Mouse (Mus musculus): ENCODE results near the gene Lad1.

Gene Lad1

DNA sequence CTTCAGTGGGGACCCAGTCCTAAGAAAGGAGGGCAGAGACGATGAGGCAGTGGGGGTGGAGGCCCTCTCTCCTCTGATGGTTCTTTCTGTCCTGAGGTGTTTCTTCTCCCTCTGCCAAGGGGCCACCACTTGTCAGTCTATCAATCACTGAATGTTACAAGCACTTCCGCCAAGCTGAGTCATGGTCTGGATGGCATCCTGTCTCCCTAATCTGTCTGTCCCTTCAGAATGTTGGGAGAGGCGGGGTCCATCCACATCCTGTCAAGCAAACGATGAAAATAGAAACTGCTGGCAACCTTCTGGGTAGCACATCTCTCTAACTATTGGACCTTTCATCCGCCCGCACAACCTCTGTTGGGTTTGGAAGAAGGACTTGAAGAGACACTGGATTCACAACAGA lies 26.1 kb downstream of the Lad1 start:
- no peak for DNase-seq (ENCODE audit: low spot score in 2 of 2)

DNA sequence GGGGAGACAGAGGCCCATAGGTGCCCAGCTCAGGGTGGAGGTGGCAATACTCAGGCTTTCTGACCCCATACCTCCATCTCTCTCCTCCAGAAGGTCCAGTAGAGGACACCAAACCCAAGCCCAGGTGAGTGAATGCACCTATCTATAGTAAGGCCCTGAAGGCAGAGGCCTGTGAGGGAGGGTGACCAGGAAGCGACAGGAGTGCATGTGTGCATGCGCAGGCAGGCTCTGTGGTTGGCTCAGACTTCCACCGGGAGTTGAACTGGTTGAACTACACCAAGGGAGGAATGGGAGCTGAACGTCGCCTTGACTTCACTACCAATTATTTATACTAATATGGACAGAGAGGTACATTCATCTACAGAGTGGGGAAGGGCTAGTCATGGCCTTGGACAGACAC lies 28.2 kb downstream of the Lad1 start:
- no peak for DNase-seq (ENCODE audit: low spot score in 2 of 2)

DNA sequence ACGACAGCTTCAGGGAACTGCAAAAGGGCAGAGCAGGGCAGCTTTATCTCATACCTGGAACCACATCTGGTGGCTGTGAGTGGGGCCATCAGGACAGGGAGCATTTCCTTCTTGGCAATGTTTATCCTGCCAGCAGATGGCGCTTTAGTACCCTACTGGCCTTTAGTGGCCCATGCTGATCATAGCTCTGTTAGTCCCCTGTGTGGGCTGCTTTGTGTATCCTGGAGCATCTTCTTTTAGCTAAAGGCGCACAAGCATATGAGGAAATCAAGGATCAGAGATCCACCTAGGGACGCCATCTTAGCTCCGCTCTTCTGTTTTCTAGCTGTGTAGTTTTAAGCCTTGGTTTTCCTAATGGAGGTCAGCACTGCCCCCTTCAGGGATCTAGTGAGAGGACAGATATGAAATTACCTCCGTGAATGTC lies 28.8 kb downstream of the Lad1 start:
- peak in 1 of 2 experiments; percentile 18 for DNase-seq (ENCODE audit: low spot score in 2 of 2)

DNA sequence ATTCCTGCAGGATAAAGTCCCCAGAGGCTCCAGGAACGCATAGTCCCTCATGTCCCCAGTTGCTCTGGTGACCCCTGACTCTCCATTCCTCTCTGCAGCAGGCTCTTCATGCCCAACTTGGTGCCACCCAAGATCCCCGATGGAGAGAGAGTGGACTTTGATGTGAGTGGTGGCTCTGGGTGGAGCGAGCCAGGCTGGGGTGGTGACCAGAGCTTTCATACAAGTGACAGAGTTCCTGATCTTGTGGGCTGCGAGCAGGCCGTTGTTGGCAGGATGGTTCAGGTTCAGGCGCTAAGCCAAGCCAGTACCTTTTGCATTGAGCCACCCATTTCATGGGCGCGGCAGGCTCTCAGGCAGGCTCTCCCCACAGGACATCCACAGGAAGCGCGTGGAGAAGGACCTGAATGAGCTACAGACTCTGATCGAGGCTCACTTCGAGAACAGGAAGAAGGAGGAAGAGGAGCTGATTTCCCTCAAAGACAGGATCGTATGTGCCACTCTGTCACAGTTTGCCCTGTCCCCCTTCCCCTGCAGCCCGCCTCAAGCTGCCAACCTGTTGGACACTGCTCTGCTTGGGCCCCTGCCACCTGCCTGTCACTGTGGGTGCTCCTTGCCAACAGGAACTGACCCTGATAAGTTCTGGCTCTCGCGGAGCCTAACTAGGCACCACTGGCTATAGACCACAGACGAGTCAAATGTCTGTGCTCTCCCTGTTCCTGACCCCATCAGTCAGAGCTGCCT lies 29.4 kb downstream of the Lad1 start:
- no peak for DNase-seq (ENCODE audit: low spot score in 2 of 2)

DNA sequence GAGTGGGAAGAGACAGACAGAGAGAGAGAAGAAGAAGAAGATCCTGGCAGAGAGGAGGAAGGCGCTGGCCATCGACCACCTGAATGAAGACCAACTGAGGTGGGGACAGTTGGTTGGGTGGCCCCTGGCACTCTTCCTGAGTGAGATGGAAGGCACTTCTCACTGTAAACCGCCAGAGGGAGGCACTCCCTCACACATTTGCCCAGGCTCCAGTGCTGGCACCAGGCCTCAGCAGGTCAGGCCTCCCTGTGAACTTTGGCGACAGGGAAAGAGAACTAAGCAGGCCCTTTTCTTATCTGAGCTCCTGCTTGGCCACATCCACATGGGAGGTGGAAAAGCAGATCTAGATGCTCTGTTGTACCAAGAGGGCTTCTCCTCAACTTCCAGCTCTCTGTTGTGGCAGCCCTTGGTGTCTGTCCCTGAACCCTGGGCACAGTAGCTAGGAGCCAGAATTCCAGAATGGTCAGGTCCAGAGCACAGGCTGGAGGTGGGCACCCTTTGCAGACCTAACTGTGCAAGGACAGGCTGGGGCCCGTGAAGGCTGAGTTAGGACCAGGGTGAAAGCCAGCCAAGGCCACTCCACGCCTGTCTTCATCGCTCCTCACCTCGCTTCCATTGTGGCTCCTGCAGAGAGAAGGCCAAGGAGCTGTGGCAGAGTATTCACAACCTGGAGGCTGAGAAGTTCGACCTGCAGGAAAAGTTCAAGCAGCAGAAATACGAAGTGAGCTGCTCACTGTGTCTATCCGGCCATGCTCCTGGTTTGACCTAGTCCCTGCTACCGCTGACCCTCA lies 32.5 kb downstream of the Lad1 start:
- peak in 1 of 2 experiments; percentile 22 for DNase-seq (ENCODE audit: low spot score in 2 of 2)

DNA sequence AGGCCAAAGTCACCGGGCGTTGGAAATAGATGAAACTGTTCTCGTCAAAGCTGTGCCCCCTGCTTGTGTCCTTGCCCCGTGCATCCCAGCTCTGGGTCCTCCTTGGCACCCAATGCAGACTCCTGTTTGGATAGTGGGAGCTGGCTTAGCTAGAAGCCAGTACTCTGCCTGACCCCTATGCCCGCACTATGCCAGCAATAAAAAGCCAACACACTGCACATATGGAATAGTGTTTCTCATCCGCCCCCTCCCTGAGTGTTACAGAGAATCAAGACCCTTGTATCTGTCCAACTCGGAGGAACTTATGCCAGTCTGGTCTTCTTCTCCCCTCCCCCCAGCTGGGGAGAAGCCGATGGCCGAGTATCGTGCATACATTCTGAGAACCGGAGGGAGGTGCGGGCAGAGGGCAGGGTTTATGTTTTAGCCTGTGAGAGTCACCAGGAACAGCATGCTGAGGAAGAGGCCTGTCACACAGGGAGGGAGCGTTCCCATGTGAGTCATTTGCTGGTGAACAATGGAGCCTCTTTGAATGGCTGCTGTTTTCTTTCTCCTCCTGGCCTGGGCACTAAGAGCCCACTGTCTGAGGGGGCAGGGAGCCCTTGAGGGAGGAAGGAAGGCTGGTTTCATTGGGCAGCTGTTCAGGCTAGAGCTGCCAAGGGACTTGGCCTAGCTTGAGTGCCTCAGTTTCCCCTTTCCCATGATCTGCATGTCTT lies 33.8 kb downstream of the Lad1 start:
- no peak for DNase-seq (ENCODE audit: low spot score in 2 of 2)

DNA sequence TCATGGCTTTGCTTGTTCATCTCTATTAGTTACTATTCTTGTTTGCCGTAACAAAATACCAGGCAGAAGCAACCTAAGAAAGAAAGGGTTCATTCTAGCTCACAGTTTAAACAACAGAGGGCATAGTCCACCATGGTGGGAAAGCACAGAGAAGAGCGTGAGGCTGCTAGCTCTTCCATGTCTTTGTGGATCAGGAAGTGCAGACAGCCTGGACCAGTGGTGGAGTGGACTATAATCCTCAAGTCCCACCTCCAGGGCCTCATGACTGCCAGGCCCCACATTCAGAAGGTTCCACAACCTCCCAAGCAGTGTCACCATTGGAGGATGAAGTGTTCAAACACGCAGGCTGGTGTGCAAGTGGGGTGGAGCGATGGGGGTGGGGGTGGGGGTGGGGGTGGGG lies 34.8 kb downstream of the Lad1 start:
- DNase-seq (ENCODE audit: low spot score in 2 of 2) = no peak

DNA sequence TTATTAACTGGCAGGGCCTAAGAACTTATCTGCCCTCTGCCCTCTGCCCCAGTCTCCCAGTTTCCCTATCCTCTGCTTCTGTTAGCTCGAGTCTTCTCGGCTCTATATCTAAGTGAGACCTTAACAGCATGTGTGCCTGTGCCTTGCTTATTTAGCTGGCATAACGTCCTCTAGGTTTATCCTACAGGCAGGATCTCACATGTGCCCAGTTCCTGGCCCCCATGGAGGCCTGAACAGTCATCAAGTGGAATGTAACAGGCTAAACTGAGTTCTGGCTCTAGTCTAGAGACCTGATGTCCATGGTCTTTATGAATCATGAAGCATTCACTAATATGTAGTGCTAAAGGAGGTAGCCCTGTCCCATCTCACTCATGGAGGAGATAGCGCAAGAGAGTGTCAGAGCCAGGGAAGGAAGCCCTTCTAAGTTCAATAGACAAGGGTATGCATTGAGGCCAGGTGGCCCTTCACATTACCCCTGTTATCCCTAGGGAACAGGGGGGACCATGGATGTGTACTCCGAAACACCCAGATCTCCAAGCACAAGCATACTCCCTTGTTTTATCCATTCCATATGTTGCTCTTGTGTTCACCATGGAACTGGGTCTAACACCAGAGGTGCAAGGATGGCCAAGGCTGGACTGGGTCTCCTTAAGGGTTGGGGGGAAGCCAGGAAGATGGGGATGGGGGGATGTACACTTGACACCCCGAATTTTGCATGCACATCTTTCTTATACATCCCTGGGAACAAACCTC lies 36.4 kb downstream of the Lad1 start:
- DNase-seq (ENCODE audit: low spot score in 2 of 2) = no peak

DNA sequence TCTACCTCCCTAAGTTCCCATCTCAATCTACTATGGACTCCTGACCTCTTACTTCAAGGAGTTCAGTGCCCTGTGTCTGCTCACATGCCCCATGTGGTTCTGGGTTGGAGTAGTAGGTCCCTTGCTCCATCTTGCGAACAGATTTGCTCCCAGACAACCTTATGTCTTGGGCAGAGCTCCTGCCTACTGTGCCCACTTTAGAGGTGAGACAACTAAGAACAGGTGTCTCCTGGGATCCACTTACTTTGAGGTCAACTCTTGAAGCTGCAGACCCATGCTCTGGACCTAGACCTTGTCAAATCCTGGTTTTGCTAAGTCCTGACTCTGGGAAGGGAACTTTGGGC lies 36.9 kb downstream of the Lad1 start:
- DNase-seq (ENCODE audit: low spot score in 2 of 2) = no peak

DNA sequence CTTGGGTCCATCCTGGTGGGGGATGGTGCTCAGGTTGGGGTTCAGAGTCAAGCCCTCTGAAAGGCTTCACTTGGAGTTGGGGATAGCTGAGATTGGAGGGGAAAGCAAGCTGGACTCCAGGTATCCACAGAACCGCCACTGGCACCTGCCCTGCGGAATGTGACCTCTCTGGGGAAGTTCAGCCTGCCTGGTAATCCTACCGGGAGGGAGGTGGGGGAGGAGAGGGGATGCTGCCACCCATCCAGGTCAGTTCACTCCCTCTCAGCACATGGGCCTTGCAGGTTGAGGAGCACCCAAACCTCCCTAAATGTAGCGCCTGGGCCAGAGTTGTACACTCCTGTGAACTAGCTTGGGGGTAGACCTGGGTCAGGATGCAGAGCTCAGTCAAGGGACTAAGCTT lies 37.7 kb downstream of the Lad1 start:
- no peak for DNase-seq (ENCODE audit: low spot score in 2 of 2)

DNA sequence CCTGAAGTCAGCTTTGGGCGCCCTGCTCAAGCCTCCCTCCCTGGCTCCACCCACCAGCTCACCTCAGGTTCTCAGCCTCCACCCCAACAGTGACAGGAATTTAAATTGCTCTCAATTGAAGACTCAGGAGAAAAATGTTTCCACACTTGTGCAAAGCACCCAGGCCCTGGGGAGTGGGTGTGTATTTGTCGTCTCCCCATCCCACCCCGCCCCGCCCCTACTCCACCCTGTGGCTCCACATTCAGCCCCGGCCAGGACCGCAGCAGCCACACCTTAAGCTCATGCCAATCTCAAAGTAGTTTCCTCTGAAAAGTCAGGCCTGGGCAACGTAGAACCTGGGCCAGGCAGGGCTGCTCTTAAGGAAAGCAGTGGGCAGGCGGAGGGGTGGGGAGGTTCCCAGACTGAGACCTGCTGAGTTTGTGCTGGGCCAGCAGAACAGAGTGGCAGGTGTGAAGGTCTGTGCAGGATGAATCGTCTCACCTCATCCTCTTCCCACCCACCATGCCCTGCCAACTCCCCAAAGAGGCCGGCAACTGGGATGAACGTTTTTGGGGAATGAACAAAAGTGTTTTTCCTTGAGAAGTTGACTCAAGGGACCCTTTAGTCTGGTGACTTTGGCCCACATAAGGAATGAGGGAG lies 38.9 kb downstream of the Lad1 start:
- DNase-seq (ENCODE audit: low spot score in 2 of 2) = no peak

DNA sequence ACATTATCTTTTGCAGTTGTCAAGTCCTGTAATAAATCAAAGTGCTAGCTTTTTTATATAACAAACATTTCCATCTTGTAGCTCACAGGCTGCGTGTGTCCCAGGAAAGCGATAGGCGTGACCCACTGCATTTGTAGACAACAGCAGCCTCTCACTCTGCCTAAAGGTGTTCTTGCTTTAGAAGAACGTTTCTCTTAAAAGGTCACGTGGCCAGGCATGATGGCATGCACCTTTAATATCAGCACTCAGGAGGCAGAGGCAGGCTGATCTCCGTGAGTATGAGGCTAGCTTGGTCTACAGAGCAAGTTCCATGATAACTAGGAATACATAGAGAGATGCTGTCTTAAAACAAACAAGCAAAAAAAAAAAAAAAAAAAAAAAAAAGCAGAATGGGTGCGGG lies 40.1 kb downstream of the Lad1 start:
- no peak for DNase-seq (ENCODE audit: low spot score in 2 of 2)

DNA sequence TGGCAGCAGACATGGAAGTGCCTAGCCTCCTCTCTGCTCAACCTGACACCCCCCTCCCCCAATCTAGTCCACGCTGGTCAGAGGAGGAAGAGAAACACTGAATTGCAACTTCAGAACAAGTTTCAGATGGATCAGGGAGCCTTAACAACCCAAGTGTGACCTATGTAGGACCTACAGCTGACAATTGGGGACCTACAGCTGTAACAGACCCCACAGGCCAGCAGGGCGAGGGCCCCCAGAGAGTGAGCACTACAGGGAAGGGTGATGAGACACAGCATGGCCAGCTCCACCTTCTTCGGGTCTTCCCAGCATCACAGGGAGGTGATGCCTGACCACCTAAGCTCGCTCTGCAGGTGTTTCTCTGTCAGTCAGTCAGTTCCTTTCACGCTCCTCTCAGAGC lies 42.7 kb downstream of the Lad1 start:
- no peak for DNase-seq (ENCODE audit: low spot score in 2 of 2)

DNA sequence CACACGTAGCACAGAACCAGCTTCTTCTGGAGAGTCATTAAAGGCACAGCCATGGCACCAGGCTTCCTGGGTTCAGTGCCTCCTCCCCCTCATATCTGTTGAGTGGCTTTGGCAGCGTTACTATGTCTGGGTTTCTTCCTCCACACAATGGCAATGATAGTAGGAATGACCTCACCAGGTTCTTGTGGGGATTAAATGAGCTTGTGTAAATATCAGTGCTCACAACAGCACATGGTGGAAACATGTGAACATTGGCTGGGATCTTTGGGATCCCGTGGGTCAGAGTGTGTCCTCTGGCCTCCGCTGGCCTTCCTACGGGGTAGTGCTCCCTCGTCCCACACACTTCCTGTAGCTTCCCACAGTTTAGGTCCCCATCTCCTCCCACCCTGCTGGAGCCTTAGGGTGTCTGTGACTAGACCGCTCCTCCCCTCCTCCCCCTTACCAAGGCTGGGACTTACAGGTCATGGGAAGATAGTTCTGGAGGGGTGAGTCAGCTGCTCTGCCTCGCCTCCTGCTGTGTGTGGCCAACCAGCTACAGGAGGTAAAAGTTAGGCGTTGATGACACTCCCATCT lies 43.7 kb downstream of the Lad1 start:
- no peak for DNase-seq (ENCODE audit: low spot score in 2 of 2)

DNA sequence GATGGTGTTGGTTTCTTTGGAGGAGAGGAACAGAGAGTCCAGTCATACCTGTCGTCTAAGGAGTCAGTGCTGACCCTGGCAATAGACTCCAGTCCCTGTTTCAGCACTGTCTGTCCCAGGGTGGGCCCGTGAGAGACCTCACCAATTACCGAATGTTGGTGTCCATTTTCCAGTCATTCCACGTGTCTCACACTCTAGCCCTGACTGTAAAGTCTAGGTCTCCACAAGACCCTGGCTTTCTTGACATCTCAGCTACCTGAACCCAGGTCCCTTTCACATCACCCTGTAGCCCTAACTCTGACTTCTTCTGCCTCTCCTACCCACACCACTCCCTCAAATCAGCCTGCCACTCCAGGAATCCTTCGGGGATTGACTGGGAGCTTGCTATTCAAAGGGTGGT lies 44.2 kb downstream of the Lad1 start:
- DNase-seq (ENCODE audit: low spot score in 2 of 2) = no peak

DNA sequence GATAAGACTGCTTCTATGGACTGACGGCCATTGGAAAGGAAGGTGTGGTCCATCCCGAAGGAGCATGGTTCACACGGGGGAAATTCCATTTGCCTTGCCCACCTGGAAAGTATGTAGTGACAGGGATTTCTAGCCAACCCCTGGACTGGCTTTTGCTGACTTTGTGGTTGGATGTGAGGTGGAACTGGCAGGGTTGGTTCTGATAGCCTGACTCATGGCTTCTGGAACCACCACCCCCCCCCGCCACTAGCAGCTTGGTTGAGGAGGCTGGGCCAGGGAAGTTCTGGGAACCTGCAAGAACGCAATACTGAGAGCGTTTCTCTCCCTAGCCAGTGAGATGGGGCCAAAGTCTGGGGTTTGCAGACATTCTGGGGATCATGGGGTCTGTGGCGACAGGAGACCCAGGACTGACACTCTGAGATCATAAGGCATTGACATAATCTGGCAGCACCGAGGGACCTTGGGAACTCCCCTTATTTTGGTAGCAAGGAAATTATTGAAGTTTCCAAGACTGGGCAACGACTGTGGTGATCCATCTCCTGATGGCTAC lies 45.5 kb downstream of the Lad1 start:
- no peak for DNase-seq (ENCODE audit: low spot score in 2 of 2)

DNA sequence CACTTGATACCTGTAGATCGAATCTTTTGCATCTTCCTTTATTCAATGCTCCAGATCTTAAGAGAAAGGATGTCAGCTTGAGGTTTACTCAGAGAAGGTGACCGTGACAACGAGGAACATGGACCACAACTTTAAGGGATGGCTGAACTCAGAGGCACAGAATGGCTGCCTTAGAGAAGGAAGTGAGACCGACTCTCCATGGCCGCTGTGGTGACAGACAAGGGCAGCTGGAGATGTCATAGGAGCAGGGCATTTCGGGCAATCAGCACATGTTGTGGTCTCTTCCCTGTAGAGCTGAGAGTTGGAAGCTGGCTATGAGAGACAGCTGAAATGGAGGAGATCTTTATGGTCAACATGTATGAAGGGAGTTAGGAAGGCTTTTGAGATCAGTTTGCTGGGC lies 46.4 kb downstream of the Lad1 start:
- DNase-seq (ENCODE audit: low spot score in 2 of 2) = no peak

DNA sequence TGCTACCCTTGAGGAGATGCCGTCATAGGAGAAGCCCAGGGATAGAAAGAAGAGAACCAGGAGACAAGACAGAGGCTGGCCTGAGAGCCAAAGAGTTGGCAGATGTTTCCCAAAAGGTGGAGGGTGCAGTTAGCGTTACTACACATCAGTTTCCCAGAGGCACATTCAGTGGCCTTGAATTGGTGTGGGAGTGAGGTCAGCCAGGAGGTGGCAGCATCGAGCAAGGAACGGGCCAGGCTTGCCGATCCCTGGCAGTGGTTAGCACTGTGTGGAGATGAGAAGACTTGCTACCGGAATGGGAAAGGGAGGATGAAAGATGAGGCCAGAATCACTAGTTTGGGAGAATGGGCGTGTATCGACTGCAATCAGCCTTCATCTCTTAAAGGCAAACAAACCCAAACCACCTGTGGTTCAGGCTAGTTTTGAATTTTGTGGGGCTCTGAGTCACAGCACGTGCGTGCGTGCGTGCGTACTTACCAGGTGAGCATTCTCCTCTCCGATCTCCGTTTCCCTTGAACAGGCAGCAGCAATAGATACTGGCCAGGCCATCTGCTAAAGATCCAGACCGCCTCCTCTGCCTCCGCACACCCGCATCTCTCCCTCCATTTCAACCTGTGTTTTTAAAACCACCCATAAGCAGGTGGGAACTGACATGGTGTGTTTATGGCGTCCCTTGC lies 47.3 kb downstream of the Lad1 start:
- DNase-seq (ENCODE audit: low spot score in 2 of 2) = peak; percentile 81 to 92

DNA sequence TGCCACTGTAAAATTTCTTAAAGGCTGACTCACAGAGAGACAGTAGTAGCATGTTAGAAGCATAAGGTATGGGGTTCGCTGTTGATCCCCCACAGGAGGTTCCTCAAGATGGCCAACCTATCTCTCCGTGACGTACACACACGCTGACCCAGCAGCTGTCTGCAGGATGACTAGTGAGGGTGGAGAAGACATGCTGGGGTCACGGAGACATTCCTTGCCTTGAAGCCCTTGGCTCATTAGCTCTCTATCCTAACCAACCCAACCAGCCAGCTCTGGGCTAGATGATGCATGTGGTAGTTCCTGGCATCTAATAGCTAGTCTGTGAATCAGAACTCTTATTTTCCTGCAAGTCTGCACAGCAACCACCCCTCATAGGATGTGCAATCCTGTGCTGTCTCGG lies 50.2 kb downstream of the Lad1 start:
- DNase-seq (ENCODE audit: low spot score in 2 of 2) = no peak

DNA sequence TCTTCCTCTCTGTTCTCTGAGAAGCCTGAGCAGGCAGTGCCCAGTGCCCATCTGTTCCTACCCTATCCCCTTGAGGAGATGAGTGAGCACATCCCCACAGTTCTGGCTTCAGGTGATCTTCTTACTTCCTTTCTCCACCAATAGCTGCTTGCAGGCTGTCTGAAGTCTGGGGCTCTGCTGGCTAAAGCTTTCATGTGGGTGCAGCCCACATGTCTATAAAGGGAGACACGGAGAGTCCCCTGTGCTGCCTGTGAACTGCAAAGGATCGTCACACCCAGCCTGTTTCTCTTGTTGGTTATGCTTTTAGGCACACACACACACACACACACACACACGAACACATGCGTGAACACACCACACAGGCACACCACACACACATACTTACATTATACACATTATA lies 54.6 kb downstream of the Lad1 start:
- no peak for DNase-seq (ENCODE audit: low spot score in 2 of 2)

Measured in cerebellum, postnatal 4 days (tissue).